Mouse (Mus musculus) neural tube, embryonic 13.5 days (tissue): ENCODE results near the gene Ezr. TPM values are rescaled to one million over a fixed set of nuclear protein-coding genes. Genes with fewer than 3 reads are reported as not detected.

Source experiments
- ATAC-seq: fragments of 200-750 bp; cut with Nextera tagmentation; 2 replicates; pipeline ENCODE4 v1.8.0; 2017; ENCODE audit warnings: low read depth, mild to moderate bottlenecking, moderate TSS enrichment, moderate library complexity
- H3K27ac ChIP-seq: fragments of 300-500 bp; sonication (generic); replicated peaks from 2 replicates; pipeline ENCODE4 v1.5.1; 2015; ENCODE audit warnings: moderate library complexity, mild to moderate bottlenecking, inconsistent platforms
- H3K27me3 ChIP-seq: fragments of 300-500 bp; sonication (generic); 2 replicates; pipeline ENCODE4 v1.6.1; 2015; ENCODE audit warnings: mild to moderate bottlenecking, inconsistent platforms
- H3K36me3 ChIP-seq: fragments of 300-500 bp; sonication (generic); 2 replicates; pipeline ENCODE4 v1.6.1; 2015; ENCODE audit warnings: mild to moderate bottlenecking, inconsistent platforms
- H3K4me1 ChIP-seq: fragments of 300-500 bp; sonication (generic); replicated peaks from 2 replicates; pipeline ENCODE4 v1.6.1; 2015; ENCODE audit warnings: inconsistent platforms
- H3K4me2 ChIP-seq: fragments of 300-500 bp; sonication (generic); 2 replicates; pipeline ENCODE4 v1.6.1; 2015; ENCODE audit warnings: inconsistent platforms, mild to moderate bottlenecking, moderate library complexity
- H3K4me3 ChIP-seq: fragments of 300-500 bp; sonication (generic); 2 replicates; pipeline ENCODE4 v1.5.1; 2015; ENCODE audit warnings: mild to moderate bottlenecking, inconsistent platforms
- H3K9ac ChIP-seq: fragments of 300-500 bp; sonication (generic); 2 replicates; pipeline ENCODE4 v1.6.1; 2015; ENCODE audit warnings: moderate library complexity, mild to moderate bottlenecking, inconsistent platforms
- H3K9me3 ChIP-seq: fragments of 300-500 bp; sonication (generic); 2 replicates; pipeline ENCODE4 v1.6.1; 2016; ENCODE audit warnings: inconsistent platforms
- WGBS: fragments of 180-500 bp; shearing (Covaris S2); methylation state at CpG from one replicate; pipeline ENCODE4 v1.1.7; 2015; 5-methylcytosine and 5-hydroxymethylcytosine counted together
- polyA plus RNA-seq: library from polyadenylated mRNA; unstranded; fragments of >200 nt; fragmentation: Nextera tagmentation; extraction: Ambion mirVana; gene quantifications from 2 replicates; pipeline ENCODE4 v1.2.1, GENCODE M21; 2015

Ezr gene
- polyA plus RNA-seq, 1 experiment from 2014 or later = 58.5 TPM

DNA sequence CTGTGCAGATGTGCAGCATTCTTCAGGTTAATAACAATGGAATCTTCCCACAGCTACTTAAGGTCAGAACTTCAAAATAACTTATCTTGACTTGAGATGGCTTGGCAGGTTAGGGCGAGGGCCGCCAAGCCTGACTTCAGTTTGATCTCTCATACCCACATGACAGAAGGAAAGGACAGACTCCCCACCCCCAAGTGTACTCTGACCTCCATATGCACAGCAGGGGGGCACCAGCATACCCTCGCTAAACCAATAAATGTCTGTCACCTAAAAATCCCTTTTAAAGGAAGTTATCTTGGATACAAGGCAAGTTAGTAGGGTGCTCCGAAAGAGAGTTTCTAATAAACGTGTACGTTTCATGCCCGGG is 18.4 kb downstream of the Ezr start:
- H3K27ac ChIP-seq = no peak overlapping the region
- no peak for ATAC-seq
- WGBS = 68% methylated on average over 7 of the region's 7 CpGs
- H3K9ac ChIP-seq = no peak overlapping the region
- H3K9me3 ChIP-seq = no peaks in the 10 kb centered on the region
- H3K4me1 ChIP-seq = peaks cover 55% of the 10 kb centered on the region
- H3K4me3 ChIP-seq = no peak overlapping the region
- no peaks in the 10 kb centered on the region for H3K27me3 ChIP-seq
- no peak overlapping the region for H3K4me2 ChIP-seq
- no peaks in the 10 kb centered on the region for H3K36me3 ChIP-seq

GRCm38 (mm10) chr17:6763513-6764226 is 18.9 kb downstream of the Ezr start:
- Histone ChIP-seq H3K36me3 (no peaks in the 10 kb centered on the region), H3K9me3 (no peaks in the 10 kb centered on the region), H3K9ac (no peak overlapping the region), H3K4me1 (peaks cover 52% of the 10 kb centered on the region), H3K4me2 (no peak overlapping the region), H3K27ac (no peak overlapping the region), H3K4me3 (no peak overlapping the region), H3K27me3 (no peaks in the 10 kb centered on the region)
- WGBS = 31% methylated on average over 7 of the region's 7 CpGs
- ATAC-seq = no peak

DNA sequence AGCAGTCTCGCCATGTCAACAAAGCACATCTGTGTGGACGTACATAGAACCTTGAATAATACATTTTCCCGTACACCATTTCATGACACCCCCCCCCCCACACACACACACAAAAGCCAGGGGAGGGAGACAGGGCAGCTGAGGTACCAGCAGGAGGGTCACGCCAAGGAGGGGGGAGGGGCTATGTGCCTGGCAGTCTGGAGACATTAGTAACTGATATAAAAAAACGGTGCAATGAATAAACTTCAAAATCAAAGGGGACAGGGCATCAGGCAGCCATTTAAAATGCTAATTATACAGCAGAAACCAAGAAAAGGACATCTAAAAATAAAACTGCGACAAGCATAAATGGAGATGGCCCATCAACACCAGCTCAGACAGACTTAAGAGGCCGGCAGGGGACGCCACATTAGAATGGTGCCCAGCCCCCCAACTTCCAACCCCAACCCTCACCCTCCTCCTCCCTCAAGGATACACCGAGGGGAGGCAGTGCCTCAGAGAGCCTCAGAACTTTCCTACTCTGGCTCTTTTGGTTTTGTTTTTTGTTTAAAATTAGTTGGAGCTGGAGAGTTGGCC is 22.8 kb downstream of the Ezr start:
- H3K4me2 ChIP-seq = no peak overlapping the region
- no peaks in the 10 kb centered on the region for H3K9me3 ChIP-seq
- WGBS = 37% methylated on average over 9 of the region's 9 CpGs
- H3K9ac ChIP-seq = no peak overlapping the region
- H3K27ac ChIP-seq = no peak overlapping the region
- no peak for ATAC-seq
- H3K4me1 ChIP-seq = peaks cover 23% of the 10 kb centered on the region
- H3K4me3 ChIP-seq = no peak overlapping the region
- no peaks in the 10 kb centered on the region; the same call in 1 of the 2 replicates for H3K36me3 ChIP-seq
- H3K27me3 ChIP-seq = no peaks in the 10 kb centered on the region

DNA sequence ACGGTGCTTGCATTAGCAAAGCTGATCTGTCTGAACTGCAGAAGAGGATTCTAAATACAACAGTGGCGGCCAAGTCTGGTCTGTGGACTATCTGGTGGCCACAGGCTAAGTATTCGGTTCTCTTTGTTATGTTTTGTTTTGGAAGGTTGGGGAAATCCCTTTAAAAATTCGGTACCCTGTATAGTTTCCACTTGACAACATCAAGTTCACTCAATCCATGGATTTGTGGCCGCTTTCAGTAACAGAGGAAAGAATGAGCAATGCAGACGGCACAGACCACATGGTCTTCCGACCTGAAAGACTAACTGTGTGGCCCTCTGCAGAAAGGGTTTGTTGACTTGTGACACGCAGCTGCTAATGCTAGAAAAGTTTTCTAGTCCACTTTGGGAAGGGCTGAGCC is 23.7 kb downstream of the Ezr start:
- H3K9me3 ChIP-seq = no peaks in the 10 kb centered on the region
- WGBS = 82% methylated on average over 8 of the region's 8 CpGs
- H3K4me1 ChIP-seq = peaks cover 16% of the 10 kb centered on the region
- H3K27me3 ChIP-seq = no peaks in the 10 kb centered on the region
- no peak overlapping the region for H3K4me3 ChIP-seq
- H3K36me3 ChIP-seq = no peaks in the 10 kb centered on the region; the same call in 1 of the 2 replicates
- H3K9ac ChIP-seq = no peak overlapping the region
- no peak overlapping the region for H3K27ac ChIP-seq
- ATAC-seq = no peak
- H3K4me2 ChIP-seq = no peak overlapping the region

DNA sequence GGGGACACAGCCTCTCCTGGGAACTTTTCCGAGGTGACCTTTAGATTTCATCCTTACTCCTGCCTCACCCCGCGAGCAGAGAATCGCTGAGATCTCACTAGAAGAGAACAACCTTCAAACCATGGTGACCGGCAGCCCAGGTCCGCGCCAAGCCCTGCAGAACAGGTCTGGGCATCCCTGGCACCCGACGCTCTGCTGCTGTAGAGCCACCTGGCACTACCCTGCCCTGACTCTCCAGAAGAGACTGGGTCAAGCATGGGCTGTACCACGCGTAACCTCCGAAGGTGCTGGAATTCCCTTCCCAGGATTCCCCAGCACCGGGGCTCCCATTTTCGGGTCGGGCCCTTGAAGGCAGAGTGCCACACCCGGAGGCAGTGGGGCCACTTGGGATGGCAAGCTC is 24.7 kb downstream of the Ezr start:
- Histone ChIP-seq H3K27me3 (no peaks in the 10 kb centered on the region), H3K4me2 (no peak overlapping the region), H3K9ac (no peak overlapping the region), H3K9me3 (no peaks in the 10 kb centered on the region), H3K27ac (no peak overlapping the region), H3K4me1 (peaks cover 7% of the 10 kb centered on the region; the same call in 1 of the 2 replicates), H3K4me3 (no peak overlapping the region), H3K36me3 (no peaks in the 10 kb centered on the region; the same call in 1 of the 2 replicates)
- 93% methylated on average over 16 of the region's 16 CpGs for WGBS
- ATAC-seq = no peak

GRCm38 (mm10) chr17:6755873-6756272 is 26.7 kb downstream of the Ezr start:
- Histone ChIP-seq H3K9me3 (no peaks in the 10 kb centered on the region), H3K4me1 (peaks cover 22% of the 10 kb centered on the region), H3K27ac (no peak overlapping the region), H3K36me3 (peaks cover 7% of the 10 kb centered on the region; the same call in 1 of the 2 replicates), H3K9ac (no peak overlapping the region), H3K27me3 (no peaks in the 10 kb centered on the region), H3K4me2 (no peak overlapping the region), H3K4me3 (no peak overlapping the region)
- WGBS = 84% methylated on average over 8 of the region's 8 CpGs
- no peak for ATAC-seq

DNA sequence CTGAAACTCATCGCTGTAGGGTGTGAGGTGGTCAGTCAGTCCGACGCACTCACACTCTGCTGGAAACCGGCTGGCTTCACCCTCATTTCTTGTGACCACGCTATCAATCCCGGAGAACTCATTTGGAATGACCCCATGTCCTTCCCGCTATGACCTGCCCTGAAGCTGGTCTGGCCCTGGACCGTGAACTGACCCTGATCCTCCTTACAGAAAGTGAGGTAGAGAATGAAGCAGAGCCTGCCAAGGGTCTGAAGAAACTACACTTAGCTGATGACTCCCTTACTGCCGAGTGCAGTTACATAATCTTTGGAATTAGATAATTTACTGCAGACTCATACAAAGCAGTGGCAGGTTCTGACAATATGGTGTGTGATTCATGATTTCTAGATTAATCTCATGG is 27.4 kb downstream of the Ezr start:
- no peak overlapping the region for H3K4me2 ChIP-seq
- peaks cover 7% of the 10 kb centered on the region; the same call in 1 of the 2 replicates for H3K36me3 ChIP-seq
- no peaks in the 10 kb centered on the region for H3K27me3 ChIP-seq
- ATAC-seq = no peak
- no peak overlapping the region for H3K4me3 ChIP-seq
- no peak overlapping the region for H3K9ac ChIP-seq
- H3K27ac ChIP-seq = no peak overlapping the region
- H3K9me3 ChIP-seq = no peaks in the 10 kb centered on the region
- peaks cover 22% of the 10 kb centered on the region for H3K4me1 ChIP-seq
- 86% methylated on average over 9 of the region's 9 CpGs for WGBS

DNA sequence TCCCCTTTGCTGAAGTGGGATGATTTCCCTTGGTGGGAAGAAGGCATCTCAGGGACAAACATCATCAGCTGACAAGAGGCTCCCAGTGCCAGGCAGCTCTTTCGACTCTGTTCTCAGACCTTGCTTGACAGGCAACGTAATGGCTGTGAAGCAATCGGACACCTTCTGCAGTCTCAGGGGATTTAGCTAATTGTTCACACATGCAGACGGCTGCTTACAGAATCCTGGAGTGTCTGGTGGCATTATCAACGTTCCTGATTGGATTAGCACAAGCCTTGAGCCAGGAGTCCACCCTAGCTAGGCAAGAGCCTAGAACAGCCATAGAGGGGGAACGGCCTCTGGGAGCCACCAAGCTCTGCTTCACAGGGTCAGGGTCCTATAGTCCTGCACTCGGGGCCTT is 30.2 kb downstream of the Ezr start:
- no peaks in the 10 kb centered on the region for H3K9me3 ChIP-seq
- peaks cover 11% of the 10 kb centered on the region; the same call in 1 of the 2 replicates for H3K36me3 ChIP-seq
- H3K9ac ChIP-seq = no peak overlapping the region
- H3K27me3 ChIP-seq = no peaks in the 10 kb centered on the region
- no peak overlapping the region for H3K4me2 ChIP-seq
- H3K4me3 ChIP-seq = no peak overlapping the region
- no peak overlapping the region; the same call in 1 of the 2 replicates for H3K27ac ChIP-seq
- peaks cover 24% of the 10 kb centered on the region for H3K4me1 ChIP-seq
- ATAC-seq = no peak
- WGBS = 61% methylated on average over 7 of the region's 7 CpGs

GRCm38 (mm10) chr17:6751221-6751859 is 31.2 kb downstream of the Ezr start:
- 79% methylated on average over 11 of the region's 11 CpGs for WGBS
- H3K4me2 ChIP-seq = no peak overlapping the region
- peaks cover 11% of the 10 kb centered on the region; the same call in 1 of the 2 replicates for H3K36me3 ChIP-seq
- H3K9me3 ChIP-seq = no peaks in the 10 kb centered on the region
- H3K9ac ChIP-seq = no peak overlapping the region; the same call in 1 of the 2 replicates
- 0 out of 2 replicates have a peak overlapping the region, but pooled peaks have one; percentile 33 for H3K27ac ChIP-seq
- H3K4me3 ChIP-seq = no peak overlapping the region
- no peaks in the 10 kb centered on the region for H3K27me3 ChIP-seq
- H3K4me1 ChIP-seq = peaks cover 35% of the 10 kb centered on the region
- no peak for ATAC-seq

DNA sequence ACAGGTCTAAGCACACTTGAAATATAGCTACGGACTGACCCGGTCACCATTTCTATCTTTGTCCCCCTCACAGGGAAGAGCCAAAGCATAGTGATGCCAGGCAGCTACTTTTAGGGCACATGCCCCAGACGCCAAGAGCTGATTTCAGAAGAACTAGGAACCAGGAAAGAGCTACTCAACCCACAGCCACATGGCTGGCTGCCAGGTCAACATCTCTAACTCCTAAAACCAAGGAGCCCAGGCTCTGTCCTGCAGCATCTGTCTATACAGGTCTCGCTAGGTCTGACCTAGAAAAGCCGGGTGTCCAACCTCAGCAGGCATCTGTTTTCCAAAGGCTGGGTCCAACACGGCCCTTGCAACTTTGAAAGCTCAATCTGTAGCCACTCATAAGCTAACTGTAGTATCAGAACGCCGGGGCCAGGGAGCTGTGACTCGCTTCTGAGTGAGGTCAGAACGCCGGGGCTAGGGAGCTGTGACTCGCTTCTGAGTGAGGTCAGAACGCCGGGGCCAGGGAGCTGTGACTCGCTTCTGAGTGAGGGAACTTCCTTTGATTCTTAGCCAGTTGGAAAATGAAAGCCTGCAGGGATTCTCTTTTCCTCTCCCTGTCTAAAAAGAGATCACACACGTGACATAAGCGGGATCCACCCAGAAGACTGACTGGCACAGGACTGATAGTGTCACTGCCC is 33.7 kb downstream of the Ezr start:
- H3K27me3 ChIP-seq = no peaks in the 10 kb centered on the region
- H3K9me3 ChIP-seq = no peaks in the 10 kb centered on the region
- peaks cover 11% of the 10 kb centered on the region; the same call in 1 of the 2 replicates for H3K36me3 ChIP-seq
- H3K4me1 ChIP-seq = peaks cover 59% of the 10 kb centered on the region
- no peak overlapping the region for H3K27ac ChIP-seq
- H3K4me3 ChIP-seq = no peak overlapping the region
- 87% methylated on average over 17 of the region's 17 CpGs for WGBS
- no peak overlapping the region for H3K4me2 ChIP-seq
- no peak for ATAC-seq
- H3K9ac ChIP-seq = no peak overlapping the region

- H3K4me3 ChIP-seq = no peak overlapping the region
- H3K36me3 ChIP-seq = peaks cover 10% of the 10 kb centered on the region; the same call in 1 of the 2 replicates
- no peaks in the 10 kb centered on the region for H3K27me3 ChIP-seq
- ATAC-seq = no peak
- no peak overlapping the region for H3K27ac ChIP-seq
- H3K9me3 ChIP-seq = no peaks in the 10 kb centered on the region
- no peak overlapping the region for H3K4me2 ChIP-seq
- peaks cover 73% of the 10 kb centered on the region for H3K4me1 ChIP-seq
- 26% methylated on average over 7 of the region's 7 CpGs for WGBS
- no peak overlapping the region for H3K9ac ChIP-seq
Observed at GRCm38 (mm10) chr17:6747478-6747877, 35.1 kb downstream of the Ezr start.
